Mouse (Mus musculus) mesoderm, embryonic 11.5 days (tissue): ENCODE results near the gene Zdhhc14.

Source experiments
- DNase-seq: peaks from one replicate; pipeline ENCODE4 v3.0.0-alpha.2; 2012; ENCODE audit warnings: low read depth, low spot score

Zdhhc14 gene

DNA sequence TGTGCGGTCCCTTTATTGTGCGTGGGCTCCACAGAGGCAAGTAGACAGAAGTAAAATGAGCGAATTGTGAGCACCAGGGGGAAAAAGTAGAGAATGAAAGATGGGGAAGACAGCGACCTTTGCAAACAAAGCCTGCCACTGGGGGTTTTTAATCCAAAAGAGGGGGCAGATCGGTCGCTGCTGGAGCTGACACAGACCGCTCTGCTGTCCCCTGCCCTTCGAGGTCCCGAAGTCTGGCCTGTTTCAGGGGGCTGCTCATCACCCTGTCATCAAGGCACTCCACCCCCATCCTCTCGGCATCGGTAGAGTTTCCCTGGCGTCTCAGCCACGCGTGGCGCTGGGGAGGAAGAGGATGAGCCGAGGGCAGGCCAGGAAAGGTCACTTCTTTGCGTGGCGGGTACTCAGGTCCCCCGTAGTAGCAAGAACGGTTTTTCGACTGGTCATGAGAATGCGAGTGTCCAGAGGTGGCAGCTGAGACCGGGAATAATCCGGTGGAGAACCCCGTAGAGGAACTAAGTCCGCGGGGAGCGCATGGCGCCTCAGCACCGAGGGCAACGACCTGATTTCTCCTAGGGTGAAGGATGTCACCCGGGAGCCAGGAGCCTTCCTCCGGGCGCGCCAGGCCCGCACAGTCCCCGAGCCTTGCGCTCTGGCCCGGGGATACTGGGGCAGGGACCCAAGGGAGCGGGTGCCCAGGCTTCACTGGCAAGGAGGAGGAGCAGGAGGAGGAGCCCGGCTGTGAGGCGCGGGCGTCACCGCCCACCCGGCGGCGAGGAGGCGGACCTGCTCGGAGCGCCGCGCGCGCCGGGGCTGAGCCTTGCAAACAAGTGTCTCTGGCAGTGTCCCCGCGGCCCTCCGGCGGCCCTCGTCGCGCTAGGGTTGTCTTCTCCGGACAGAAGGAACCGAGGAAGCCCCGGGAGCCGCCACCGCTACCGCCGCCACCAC, at the start of gene Zdhhc14:
Gene Zdhhc14 (plus strand): TSS at position 757 of the 945 bp plus-strand sequence.
- DNase-seq: peak; percentile 89

DNA sequence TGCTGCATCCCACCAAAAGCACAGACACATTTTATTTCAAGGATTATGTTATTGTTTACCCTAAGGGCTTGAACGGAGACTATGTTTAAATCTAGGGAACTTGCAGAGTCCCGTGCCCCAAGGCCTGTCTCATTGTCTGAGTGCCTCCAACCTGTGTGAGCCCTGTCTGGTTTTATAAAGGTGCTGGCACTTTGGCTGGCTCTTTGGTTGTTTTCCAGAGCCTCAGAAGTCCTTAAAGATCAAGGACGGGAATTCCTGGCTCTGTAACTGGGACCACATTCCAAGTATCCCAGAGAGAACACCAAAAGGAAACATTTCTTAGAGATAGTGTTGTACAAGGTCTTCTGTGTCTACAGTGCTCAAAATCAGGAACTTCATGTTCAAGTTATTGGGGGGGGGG, 49.1 kb upstream of the Zdhhc14 start:
- no peak for DNase-seq

DNA sequence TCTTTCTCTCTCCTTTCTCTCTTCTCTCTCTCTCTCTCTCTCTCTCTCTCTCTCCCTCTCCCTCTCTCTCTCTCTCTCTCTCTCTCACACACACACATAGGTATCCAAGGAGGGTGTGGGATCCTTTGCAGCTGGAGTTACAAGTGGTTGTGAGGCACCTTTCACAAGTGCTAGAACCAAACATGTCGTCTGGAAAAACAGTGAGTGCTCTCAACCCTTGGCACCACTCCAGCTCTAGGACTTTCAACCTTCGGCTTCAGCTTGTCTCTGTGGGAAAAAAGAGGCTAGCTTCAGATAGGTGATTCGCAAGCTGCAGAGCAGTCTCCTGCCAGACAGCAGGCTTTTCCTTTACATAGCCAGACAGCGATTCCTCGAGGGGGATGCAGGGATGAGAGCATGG, 48.6 kb upstream of the Zdhhc14 start:
- DNase-seq: no peak

DNA sequence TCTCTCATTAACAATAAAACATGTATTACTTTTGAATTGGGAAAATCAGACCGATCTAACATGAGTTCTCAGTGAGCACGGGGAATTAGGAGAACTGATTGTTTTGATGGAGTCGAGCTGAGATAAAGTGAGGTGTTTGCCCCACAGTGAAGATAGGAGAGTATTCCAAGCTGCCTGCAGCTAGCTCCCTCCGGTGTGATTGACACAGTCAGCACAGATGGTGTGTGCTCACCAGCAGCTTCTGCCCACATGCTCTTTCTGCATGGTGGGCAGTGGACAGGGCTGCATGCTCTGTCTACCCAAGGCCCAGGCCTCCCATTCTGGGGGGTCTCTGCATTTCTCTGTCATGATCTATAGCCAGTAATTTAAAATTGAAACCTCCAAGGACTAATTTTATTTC, 38.7 kb upstream of the Zdhhc14 start:
- DNase-seq: no peak

DNA sequence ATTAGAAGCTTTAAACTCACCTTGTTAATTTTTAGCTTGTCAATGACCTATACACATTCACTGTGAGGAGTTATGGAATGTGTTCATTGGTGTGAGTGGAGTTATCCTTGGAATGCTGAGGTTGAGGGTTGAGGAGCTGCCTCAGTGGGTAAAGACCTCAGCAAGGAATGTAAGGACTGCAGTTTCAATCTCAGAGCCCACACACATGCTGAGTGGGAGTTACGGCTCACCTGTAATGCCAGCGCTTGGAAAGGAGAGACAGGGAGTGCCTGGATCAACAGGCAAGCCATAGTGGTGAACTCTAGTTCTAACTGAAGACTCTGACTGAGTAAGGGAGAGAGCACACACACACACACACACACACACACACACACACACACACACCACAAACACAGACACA, 28.4 kb upstream of the Zdhhc14 start:
- DNase-seq: no peak

DNA sequence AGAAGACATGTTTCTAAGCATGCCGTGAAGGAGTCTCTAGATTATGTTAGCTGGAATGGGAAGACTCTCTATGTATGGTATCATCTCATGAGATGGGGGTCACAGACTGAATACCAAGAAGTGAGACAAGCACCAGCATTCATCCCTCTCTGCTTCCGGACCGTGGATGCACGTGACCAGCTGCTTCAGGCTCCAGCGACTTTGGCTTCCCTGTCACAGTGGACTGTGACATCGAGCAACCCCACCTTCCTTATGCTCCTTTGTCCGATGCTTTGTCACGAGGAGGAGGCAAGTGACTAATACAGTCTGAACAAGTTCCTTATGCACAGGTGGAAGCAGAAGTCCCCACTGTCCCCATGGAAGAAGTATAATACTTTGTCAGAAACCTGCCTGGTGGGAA, 25.6 kb upstream of the Zdhhc14 start:
- no peak for DNase-seq

DNA sequence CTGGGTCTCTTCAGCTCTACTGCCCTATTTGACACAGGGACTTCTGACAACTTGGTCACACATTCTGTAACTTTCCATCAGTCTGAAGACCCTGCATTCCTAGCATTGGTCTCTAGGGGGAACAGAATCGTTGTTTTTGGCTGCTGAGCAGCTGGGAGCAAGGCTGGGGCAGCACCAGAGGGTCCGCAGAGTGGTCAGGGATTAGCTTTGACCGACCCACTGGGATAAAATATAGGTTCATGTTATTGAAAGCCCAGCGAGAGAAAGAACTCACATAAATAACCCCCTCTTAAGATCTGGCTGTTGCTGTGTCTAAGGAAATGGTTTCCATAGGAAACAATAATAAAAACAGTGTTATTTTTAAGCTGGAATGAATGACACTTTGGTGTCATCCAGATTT, 25.2 kb upstream of the Zdhhc14 start:
- no peak for DNase-seq

DNA sequence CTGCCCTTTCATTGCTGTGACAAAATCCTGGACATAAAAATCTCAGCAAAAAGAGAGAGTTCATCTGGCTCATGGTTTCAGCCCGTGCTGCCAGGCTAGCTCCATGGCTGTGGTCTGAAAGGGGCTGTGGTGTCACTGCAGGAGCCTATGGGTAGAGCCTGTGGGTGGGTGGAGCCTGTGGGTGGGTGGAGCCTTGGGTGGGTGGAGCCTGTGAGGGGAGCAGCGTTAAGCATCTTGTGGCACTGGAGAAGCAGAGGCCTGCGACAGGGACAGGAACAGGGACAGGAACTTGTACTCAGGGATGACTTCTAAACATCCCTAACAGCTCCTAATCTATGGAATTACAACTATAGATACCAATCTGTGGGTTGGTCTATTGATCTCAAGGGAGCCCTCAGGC, 20.1 kb upstream of the Zdhhc14 start:
- DNase-seq: no peak

DNA sequence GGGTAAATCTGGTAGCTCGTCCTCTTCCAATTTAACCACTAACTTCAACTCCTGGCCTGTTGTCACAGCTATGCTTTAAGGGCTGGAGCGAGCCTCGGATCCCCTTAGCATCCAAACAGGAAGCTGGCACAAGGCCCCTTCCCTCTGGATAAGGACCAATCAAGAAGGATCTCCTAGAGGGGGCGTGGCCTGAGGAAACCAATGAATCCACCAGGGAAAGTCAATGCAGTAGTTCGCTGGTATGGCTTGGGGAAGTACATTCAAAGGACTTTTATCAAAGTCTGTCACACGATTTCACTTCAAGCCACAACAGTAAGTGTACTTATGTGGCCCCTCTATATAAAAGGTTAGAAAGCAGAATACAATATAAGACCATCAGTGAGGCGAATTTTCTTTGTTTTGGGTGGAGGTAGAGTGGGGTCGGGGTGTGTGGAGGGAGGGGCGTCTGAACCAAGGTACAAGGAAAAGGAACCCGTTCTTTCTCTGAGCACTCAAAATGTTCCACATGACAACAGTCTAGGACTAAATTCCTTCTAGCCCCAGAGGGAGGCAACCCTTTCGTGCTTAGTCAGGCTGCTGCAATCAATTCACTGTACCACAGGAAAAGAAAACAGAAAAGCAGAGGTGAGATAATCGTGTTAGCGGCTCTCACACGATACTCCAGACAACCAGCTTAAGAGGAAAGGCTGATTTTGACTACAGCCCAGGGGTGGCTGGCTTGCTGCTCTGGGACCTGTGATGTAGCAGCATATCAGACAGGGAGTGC, 16.2 kb upstream of the Zdhhc14 start:
- DNase-seq: no peak

DNA sequence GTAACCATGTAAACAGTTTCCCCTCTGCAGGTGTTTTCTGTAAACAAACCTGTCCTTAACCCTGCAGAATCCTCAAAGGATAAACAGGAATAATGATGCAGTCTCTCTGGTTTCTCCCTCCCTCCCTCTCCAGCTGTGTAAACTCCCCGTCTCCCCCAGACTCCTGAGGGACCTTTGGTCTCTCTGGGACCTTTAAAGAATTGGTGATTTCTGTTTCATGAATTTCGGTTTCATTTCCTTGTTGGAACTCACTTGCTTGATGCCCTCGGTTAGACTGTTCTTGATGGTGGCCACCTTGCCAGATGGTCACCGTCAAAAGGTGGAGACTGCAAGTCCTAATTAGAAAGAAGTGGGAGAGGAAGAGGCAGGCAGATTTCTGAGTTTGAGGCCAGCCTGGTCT, 8.9 kb upstream of the Zdhhc14 start:
- no peak for DNase-seq

DNA sequence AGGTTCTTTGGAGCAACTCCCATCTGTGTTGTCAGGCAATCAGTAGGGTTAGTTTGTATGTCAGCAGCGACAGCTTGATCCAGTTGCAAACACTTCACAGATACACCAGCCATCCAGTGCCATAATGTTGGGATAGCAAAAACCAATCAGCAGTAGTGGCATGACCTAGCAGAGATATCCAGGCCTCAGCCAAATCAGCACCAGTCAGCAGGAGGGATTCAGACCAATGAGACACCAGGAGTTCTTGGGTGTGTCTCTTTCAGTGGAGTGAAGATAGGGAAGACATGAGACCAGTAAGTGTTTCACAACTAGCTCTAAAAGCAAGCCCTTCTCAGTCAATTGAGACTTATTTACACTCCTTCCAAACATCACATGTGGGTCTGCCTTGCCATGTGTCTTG, 7.7 kb upstream of the Zdhhc14 start:
- DNase-seq: no peak

DNA sequence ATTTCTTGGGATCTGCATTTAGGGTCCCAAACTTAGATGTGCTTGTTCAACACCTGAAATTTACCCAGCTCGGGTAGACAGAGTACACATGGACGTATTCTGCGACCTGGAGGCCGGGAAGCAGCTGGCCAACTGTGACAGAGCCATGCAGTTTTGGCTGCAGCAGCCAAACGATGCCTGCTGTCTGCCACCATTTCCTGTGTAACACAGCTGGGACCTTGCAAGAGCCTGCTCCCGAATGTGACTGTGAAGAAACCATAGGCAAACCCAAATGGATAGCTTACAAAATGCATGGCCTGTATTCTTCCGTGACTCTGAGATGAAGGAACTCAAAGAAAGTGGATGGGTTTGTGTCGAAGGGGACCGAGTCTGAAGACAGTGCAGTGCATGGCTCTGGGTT, 4.2 kb upstream of the Zdhhc14 start:
- no peak for DNase-seq

DNA sequence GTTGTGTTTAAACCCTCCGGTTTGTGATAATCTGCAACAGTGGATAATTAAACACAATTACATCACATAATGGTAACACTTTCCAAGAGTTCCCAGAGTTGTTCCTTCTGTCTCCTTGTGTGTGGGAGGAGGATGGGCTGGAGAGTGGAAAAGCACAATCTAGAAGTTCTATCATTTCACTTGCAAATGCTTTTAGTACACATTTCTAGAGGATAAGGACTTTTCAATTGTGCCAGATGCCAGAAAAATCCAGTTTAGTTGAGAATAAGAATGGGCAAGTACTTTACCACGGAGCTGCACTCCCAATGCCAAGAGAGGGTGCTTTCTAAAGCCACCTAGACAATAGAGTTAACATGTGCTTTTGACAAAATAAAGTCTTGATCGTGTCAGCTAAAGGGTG, 2.0 kb upstream of the Zdhhc14 start:
- DNase-seq: no peak

DNA sequence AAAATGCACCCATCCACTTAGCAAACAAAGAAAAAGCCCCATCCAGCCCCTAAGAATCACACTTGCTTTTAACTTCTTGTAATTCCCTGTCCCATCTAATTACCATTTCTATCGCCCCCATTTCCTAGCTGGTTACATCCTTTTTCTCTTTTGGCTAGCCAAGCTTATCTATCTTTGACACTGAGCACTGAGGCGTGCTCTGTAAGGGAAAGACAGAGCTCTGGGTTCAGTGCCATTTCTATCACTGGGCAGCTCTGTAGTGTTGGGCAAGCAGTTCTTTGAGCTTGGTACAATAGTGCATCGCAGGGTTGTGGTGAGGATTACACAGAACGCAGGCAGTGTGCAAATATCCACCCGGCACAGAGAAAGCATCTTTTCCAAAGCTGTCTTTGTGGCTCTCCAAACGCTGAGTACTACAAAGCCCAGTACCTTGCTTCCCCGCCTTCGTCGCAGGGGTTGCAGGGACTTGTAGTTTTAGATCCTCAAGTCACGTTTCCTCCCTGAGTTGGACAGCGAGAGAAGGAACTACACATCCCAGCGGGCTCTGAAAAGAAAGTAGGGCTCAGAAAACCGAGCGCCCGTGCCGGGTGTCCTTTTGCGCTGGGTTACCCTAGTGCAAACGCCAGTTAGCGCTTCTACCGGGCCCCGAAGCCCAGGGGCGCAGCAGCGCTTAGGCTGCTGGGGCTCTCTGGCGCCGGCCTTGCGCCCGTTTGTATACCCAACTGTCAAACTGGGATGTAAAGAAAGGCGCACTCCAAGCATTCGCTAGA, 1.1 kb upstream of the Zdhhc14 start:
- DNase-seq: peak; percentile 93

DNA sequence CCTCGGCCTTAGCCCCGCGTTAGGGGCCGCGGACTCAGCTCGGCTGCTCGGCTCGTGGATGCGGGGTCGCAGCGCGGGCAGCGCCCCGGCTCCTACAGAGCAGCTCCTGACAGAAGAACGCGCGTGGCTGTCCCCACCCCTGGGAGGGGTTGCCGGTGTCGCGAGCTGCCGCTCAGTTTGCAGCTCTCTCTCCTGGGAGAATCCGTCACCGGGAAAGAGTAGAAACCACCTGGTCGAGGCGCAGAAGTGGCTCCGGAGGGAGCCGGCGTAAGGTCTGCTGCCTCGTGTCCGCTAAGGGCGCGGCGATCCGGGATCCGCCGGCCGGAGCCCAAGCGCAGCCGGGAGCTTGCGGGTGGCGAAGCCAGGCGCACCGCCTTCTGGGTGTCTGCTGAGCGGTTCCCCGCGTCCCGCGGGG, 396 bp downstream of the Zdhhc14 start:
- DNase-seq: peak; percentile 38

DNA sequence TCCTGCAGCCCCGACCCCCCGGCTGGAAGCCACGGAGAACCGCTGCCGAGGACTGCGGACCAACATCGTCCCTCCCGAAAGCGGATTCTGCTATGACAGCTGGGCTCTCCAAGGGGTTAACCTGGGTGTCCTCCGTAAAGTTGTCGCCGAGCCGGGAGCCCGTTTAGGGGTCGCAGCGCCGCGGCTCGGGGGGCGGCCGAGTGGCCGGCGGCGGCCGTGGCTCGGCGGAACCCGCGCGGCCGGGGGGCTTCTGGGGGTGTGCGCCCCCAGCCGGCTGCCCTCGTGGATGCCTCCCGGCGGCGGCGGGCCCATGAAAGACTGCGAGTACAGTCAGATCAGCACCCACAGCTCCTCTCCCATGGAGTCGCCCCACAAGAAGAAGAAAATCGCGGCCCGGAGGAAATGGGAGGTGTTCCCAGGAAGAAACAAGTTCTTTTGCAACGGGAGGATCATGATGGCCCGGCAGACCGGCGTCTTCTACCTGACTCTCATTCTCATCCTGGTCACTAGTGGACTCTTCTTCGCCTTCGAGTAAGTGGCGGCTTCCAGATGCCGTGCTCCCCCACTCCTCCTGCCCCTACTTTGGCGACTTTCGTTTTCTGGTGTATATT, 909 bp downstream of the Zdhhc14 start:
- peak; percentile 23 for DNase-seq

DNA sequence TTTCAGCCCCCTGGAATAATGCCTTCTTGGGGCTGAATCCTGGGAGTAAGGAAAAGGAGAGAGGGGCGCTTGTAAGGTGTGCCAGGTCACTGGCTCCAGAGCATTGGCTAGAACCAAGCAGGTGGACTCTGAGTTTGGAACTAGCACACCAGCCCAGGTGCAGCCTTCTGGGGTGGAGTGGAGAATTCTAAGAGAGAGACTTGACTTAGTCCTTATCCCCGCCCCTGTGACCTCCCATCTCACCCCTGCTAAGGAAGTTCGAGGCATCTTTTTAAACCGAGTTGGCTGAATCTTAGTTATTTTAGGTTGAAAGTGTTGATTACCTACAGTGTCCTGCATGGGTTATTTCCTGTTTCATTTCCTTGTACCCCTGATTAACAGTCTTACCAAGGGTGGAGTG, 1.5 kb downstream of the Zdhhc14 start:
- no peak for DNase-seq

DNA sequence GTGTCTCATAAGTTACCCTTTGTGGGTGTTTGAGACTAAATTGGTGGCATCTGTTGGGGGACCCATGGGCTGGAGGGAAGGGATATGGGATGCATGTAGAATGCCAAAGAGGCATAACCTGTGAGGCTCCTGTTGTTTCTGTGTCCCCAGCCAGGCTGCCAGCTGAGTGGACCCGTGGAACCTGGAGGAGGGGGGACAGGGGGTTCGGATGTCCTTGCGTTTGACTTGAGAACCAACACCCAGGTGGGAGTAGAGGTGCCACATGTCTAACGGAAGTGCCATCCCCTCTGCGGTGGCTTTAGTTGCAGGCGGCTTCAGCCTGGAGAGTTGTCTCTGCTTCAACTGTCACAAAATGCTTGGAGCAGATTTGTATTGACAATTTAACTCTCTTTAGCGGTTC, 2.5 kb downstream of the Zdhhc14 start:
- no peak for DNase-seq

DNA sequence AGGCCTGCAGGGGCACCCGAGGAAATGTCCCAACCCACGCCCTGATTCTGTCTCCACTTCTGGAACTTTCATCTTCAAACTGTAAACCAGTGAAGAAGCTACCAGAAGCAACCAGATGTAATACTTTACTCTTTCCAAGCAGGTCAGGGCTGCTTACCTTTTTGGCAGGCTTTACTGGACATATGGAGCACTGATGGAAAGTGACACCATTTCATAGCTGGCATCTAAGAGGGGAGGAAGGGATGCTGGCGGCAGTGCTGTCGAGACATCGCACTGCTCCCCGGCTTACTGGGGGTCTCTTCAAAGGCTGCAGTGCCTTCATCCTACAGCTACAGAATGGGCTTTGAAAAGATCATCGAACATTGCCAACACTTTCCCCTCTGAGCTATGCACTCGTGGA, 5.3 kb downstream of the Zdhhc14 start:
- no peak for DNase-seq

DNA sequence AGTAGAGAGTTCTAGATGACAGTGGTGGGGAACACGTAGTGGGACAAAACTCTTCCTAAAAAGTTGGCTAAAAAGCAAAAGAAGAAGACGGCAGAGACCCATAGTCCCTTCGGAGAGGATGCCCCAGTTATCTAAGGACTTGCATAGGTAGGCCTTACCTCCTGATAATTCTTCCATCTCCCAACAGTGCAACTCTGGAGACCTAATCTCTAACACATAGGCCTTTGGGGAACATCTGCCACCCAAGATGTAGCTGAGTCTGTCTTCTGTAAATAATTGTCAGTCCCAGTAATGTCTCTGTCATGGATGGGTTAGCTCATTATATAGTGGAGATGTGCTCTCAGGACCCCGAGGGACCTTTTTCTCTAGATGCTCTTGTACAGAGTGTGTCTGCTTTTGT, 6.6 kb downstream of the Zdhhc14 start:
- no peak for DNase-seq

DNA sequence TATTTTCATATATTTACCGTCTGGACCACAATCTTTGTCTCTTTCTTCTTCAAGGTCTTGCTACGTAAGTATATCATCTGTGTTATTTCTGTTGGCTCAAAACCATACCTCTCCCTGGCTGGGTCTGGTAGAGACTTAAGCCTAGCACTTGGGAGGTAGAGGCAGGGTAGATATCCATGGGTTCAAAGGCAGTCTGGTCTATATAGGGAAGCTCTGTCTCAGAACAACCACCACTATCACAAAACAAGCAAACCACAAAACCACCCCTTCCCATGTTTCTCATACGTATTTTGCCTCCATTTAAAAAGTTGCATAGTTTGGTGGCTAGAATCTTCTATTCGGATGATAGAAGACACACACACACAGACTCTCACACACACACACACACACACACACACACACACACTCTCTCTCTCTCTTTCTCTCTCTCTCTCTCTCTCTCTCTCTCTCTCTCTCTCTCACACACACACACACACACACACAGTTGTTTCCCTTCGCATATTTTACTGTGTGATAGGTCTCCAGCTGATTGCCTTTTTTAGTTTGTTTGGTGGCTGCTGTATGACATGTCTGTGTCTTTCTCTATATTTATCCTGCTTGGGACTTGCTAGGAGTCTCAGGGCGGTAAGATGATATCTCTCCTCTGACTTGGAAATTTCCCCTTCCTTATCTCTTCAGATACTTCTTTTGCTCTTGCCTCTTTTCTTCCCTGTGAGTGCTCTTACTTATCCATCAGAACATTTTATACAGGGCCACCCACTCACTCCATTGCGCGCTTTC, 11.8 kb downstream of the Zdhhc14 start:
- DNase-seq: no peak
